Mouse (Mus musculus): Measurements from ENCODE around the gene Rcan2. TPM values are rescaled to one million over a fixed set of nuclear protein-coding genes. Genes with fewer than 3 reads are reported as not detected.

Rcan2 gene
- polyA plus RNA-seq, 1 experiment from 2014 or later, result 24.5 TPM

- WGBS, result 76% methylated on average over 4 of the region's 4 CpGs
- H3K36me3 ChIP-seq (ENCODE audit: poor library complexity, severe bottlenecking), result no peaks in the 10 kb centered on the region
- H3K4me2 ChIP-seq, result no peak overlapping the region
- ATAC-seq, result no peak
- H3K27ac ChIP-seq, result no peak overlapping the region
- no peaks in the 10 kb centered on the region for H3K4me1 ChIP-seq
- H3K9ac ChIP-seq, result no peak overlapping the region
- no peaks in the 10 kb centered on the region for H3K27me3 ChIP-seq
- H3K4me3 ChIP-seq, result no peak overlapping the region
- no peaks in the 10 kb centered on the region for H3K9me3 ChIP-seq (replicated peaks)
These were observed 96.2 kb downstream of the Rcan2 start for GRCm38 (mm10) chr17:43897346-43897745.

GRCm38 (mm10) chr17:43899405-43900092 lies 98.4 kb downstream of the Rcan2 start:
- no peaks in the 10 kb centered on the region for H3K36me3 ChIP-seq (ENCODE audit: poor library complexity, severe bottlenecking)
- ATAC-seq, result no peak
- H3K27ac ChIP-seq, result no peak overlapping the region
- H3K4me3 ChIP-seq, result no peak overlapping the region
- H3K4me2 ChIP-seq, result no peak overlapping the region
- H3K9ac ChIP-seq, result no peak overlapping the region
- no peaks in the 10 kb centered on the region for H3K4me1 ChIP-seq
- WGBS, result 93% methylated on average over 4 of the region's 4 CpGs
- no peaks in the 10 kb centered on the region for H3K9me3 ChIP-seq (replicated peaks)
- H3K27me3 ChIP-seq, result no peaks in the 10 kb centered on the region

DNA sequence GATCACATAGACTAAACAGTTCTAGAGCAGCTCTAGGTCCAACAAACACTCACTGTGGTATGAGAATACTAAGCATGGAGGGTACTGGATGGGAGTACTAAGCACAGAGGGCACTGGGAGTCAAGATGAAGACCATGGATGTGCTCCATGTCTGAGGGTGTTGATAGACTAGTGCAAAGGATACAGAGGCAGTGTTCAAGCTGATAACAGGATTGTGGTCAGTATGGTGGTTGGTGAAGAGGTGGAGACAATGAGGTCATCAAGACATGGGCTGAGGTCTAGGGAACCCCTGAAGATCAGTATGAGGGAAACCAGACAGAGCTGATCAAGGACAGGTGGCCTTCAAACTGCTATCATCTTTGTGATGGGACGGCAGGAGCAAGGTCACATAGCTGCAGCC lies 99.0 kb downstream of the Rcan2 start:
- ATAC-seq, result no peak
- Histone ChIP-seq H3K27me3 (no peaks in the 10 kb centered on the region), H3K4me2 (no peak overlapping the region), H3K27ac (no peak overlapping the region), H3K4me3 (no peak overlapping the region), H3K36me3 (ENCODE audit: poor library complexity, severe bottlenecking) (no peaks in the 10 kb centered on the region), H3K4me1 (no peaks in the 10 kb centered on the region), H3K9me3 (replicated peaks) (no peaks in the 10 kb centered on the region), H3K9ac (no peak overlapping the region)
- 82% methylated on average over 1 of the region's 1 CpGs for WGBS

GRCm38 (mm10) chr17:43901474-43901873 lies 100.3 kb downstream of the Rcan2 start:
- H3K27ac ChIP-seq, result no peak overlapping the region
- no peak for ATAC-seq
- H3K9me3 ChIP-seq (replicated peaks), result no peaks in the 10 kb centered on the region
- H3K27me3 ChIP-seq, result no peaks in the 10 kb centered on the region
- H3K36me3 ChIP-seq (ENCODE audit: poor library complexity, severe bottlenecking), result no peaks in the 10 kb centered on the region
- no peaks in the 10 kb centered on the region for H3K4me1 ChIP-seq
- H3K4me2 ChIP-seq, result no peak overlapping the region
- WGBS, result 90% methylated on average over 3 of the region's 3 CpGs
- no peak overlapping the region for H3K9ac ChIP-seq
- no peak overlapping the region for H3K4me3 ChIP-seq

DNA sequence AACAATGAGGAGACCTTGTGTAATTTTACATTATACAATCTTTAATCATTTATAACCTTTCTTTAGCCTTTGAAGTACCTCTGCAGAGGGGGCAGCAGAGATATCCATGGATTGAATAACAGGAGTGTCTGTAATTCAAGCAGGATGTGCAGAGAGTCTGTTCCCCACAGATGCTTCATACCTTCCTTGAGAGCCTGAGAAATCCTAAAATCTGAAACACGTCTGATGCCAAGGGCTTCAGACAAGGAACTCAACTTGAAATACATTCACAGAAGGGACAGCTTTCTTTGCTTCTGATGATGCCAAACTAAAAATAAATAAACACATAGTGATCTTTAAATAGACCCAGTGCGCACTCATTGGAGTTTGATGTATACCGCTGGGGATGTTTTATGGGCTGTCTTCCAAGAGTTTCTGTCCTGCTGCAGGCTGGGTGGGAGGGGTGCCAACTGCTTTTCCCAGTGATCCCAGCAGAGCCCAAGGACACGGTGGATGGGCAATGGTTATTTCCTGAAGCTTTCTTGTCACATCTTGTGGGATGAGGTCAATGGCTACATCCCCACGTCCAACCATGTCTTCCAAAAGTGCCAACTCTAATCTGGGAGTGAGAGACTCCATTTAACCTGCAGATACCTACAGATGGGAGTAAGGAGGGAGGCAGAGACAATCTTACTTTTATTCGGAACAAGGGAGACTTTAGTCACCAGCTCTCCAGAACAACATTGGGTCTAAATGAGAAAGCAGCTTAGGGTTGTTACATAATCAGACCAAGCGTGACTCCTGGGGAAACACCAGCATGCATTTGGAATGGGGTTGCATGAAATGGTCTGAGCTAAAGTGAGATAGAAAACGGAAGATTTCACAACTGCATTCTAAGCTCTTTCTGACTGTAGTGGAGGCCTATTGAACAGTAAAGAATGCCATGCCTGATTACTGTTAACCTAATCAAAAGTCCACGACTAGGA lies 102.9 kb downstream of the Rcan2 start:
- H3K4me3 ChIP-seq, result no peak overlapping the region
- WGBS, result 77% methylated on average over 9 of the region's 9 CpGs
- no peak overlapping the region for H3K27ac ChIP-seq
- no peaks in the 10 kb centered on the region for H3K27me3 ChIP-seq
- H3K9ac ChIP-seq, result no peak overlapping the region
- H3K4me1 ChIP-seq, result no peaks in the 10 kb centered on the region
- no peak overlapping the region for H3K4me2 ChIP-seq
- no peaks in the 10 kb centered on the region for H3K9me3 ChIP-seq (replicated peaks)
- no peaks in the 10 kb centered on the region for H3K36me3 ChIP-seq (ENCODE audit: poor library complexity, severe bottlenecking)
- no peak for ATAC-seq

DNA sequence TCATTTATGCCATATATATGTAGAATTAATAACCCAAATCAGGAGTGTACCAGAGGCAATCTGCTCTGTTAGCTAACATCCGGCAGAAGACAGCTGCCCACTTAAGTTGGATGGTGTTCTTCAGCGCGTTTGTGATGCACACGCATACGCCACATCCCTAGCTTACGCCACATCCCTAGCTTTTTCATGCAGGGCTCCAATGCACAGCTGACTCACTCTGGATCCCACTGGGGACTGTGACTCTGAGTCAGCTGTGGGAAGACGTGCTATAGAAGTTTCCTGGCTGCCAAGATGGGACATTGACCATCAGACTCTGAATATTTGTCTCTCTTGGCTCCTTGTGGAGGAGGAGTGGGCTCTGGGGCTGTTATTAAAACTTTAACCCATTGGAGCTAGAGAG lies 103.7 kb downstream of the Rcan2 start:
- H3K4me1 ChIP-seq, result no peaks in the 10 kb centered on the region
- H3K9ac ChIP-seq, result no peak overlapping the region
- no peaks in the 10 kb centered on the region for H3K9me3 ChIP-seq (replicated peaks)
- WGBS, result 93% methylated on average over 7 of the region's 7 CpGs
- no peak for ATAC-seq
- H3K36me3 ChIP-seq (ENCODE audit: poor library complexity, severe bottlenecking), result no peaks in the 10 kb centered on the region
- H3K27ac ChIP-seq, result no peak overlapping the region
- no peak overlapping the region for H3K4me3 ChIP-seq
- no peak overlapping the region for H3K4me2 ChIP-seq
- no peaks in the 10 kb centered on the region for H3K27me3 ChIP-seq

- no peak for ATAC-seq
- Histone ChIP-seq H3K4me2 (no peak overlapping the region), H3K27me3 (no peaks in the 10 kb centered on the region), H3K9ac (no peak overlapping the region), H3K9me3 (replicated peaks) (no peaks in the 10 kb centered on the region), H3K4me1 (no peaks in the 10 kb centered on the region), H3K4me3 (no peak overlapping the region), H3K36me3 (ENCODE audit: poor library complexity, severe bottlenecking) (no peaks in the 10 kb centered on the region), H3K27ac (no peak overlapping the region)
These were observed 105.6 kb downstream of the Rcan2 start for GRCm38 (mm10) chr17:43906728-43907127.

DNA sequence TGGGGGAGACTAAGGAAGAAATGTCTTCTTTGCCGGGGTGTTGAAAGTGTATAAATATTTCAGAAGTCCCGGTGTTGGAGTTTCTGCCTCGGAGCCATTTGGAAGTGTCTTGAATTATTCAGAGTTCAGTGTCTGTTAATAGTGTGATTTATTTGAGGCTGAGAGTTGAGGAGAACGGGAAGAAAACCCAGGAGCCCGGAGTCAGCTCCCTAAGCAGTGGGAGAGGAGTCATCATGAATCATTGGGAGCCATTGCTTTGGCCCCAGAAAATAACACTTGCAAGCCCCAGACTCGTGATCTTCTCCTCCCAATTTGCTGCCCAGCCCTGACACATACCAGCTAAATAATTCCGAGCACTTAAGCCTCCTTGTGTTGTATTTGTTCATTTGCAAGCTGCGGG lies 115.0 kb downstream of the Rcan2 start:
- Histone ChIP-seq H3K27me3 (no peaks in the 10 kb centered on the region), H3K4me3 (no peak overlapping the region), H3K9me3 (replicated peaks) (no peaks in the 10 kb centered on the region), H3K4me2 (no peak overlapping the region), H3K36me3 (ENCODE audit: poor library complexity, severe bottlenecking) (no peaks in the 10 kb centered on the region), H3K9ac (no peak overlapping the region), H3K4me1 (no peaks in the 10 kb centered on the region), H3K27ac (no peak overlapping the region)
- ATAC-seq, result no peak
- WGBS, result 77% methylated on average over 8 of the region's 8 CpGs

GRCm38 (mm10) chr17:43917143-43917542 lies 116.0 kb downstream of the Rcan2 start:
- H3K9ac ChIP-seq, result no peak overlapping the region
- no peaks in the 10 kb centered on the region for H3K4me1 ChIP-seq
- H3K4me3 ChIP-seq, result no peak overlapping the region
- H3K9me3 ChIP-seq (replicated peaks), result no peaks in the 10 kb centered on the region
- no peak for ATAC-seq
- H3K4me2 ChIP-seq, result no peak overlapping the region
- H3K27ac ChIP-seq, result no peak overlapping the region
- WGBS, result 78% methylated on average over 5 of the region's 5 CpGs
- no peaks in the 10 kb centered on the region for H3K27me3 ChIP-seq
- no peaks in the 10 kb centered on the region for H3K36me3 ChIP-seq (ENCODE audit: poor library complexity, severe bottlenecking)

GRCm38 (mm10) chr17:43929856-43930255 lies 128.7 kb downstream of the Rcan2 start:
- no peaks in the 10 kb centered on the region for H3K9me3 ChIP-seq (replicated peaks)
- no peak overlapping the region for H3K4me2 ChIP-seq
- no peak for ATAC-seq
- no peaks in the 10 kb centered on the region for H3K27me3 ChIP-seq
- no peak overlapping the region for H3K4me3 ChIP-seq
- H3K9ac ChIP-seq, result no peak overlapping the region
- WGBS, result 96% methylated on average over 4 of the region's 4 CpGs
- no peak overlapping the region for H3K27ac ChIP-seq
- no peaks in the 10 kb centered on the region for H3K4me1 ChIP-seq
- H3K36me3 ChIP-seq (ENCODE audit: poor library complexity, severe bottlenecking), result no peaks in the 10 kb centered on the region

- no peak for ATAC-seq
These were observed 130.6 kb downstream of the Rcan2 start for GRCm38 (mm10) chr17:43931731-43932130.

DNA sequence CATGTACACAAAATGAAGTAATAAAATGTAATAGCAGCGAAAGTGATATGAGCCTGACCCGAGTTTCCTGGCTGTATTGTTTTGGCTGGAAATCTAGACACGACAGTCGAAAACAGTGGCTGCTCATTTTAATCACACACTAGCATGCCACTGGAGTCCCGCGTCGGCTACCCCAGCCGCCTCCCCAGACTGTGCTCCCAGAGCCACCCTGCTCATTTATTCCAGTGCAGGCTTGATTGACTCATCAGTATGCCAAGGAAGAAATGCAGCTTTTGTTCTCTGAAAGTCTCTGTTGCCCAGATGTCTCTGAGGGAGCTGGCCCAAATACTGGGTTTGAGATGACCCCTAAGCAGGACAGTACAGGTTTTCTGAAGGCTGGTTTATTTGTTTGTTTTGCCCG lies 132.9 kb downstream of the Rcan2 start:
- Histone ChIP-seq H3K4me2 (no peak overlapping the region), H3K27ac (no peak overlapping the region), H3K4me3 (no peak overlapping the region), H3K36me3 (ENCODE audit: poor library complexity, severe bottlenecking) (no peaks in the 10 kb centered on the region), H3K9me3 (replicated peaks) (peaks cover 3% of the 10 kb centered on the region), H3K4me1 (no peaks in the 10 kb centered on the region), H3K27me3 (no peaks in the 10 kb centered on the region), H3K9ac (no peak overlapping the region)
- no peak for ATAC-seq
- WGBS, result 77% methylated on average over 9 of the region's 9 CpGs

More at GRCm38 (mm10) chr17:43931731-43932130, 130.6 kb downstream of the Rcan2 start:
- 97% methylated on average over 11 of the region's 11 CpGs for WGBS
- no peaks in the 10 kb centered on the region for H3K36me3 ChIP-seq (ENCODE audit: poor library complexity, severe bottlenecking)
- H3K27ac ChIP-seq, result no peak overlapping the region
- H3K4me1 ChIP-seq, result no peaks in the 10 kb centered on the region
- no peak overlapping the region for H3K9ac ChIP-seq
- H3K4me2 ChIP-seq, result no peak overlapping the region
- H3K9me3 ChIP-seq (replicated peaks), result peaks cover 3% of the 10 kb centered on the region
- H3K27me3 ChIP-seq, result no peaks in the 10 kb centered on the region
- H3K4me3 ChIP-seq, result no peak overlapping the region
